Mouse (Mus musculus) central nervous system, embryonic 11.5 days (tissue): ENCODE measurements around the gene Ngef. TPM values are rescaled to one million over a fixed set of nuclear protein-coding genes. Genes with fewer than 3 reads are reported as not detected.

Source experiments
- polyA plus RNA-seq: library from polyadenylated mRNA; depleted of rRNA; stranded (reverse); fragments of >200 nt; gene quantifications from 2 replicates; pipeline ENCODE4 v1.2.3, GENCODE M21; 2012; rRNA removed

Ngef gene
- polyA plus RNA-seq = 1.4 and 2.5 TPM in 2 replicates

DNA sequence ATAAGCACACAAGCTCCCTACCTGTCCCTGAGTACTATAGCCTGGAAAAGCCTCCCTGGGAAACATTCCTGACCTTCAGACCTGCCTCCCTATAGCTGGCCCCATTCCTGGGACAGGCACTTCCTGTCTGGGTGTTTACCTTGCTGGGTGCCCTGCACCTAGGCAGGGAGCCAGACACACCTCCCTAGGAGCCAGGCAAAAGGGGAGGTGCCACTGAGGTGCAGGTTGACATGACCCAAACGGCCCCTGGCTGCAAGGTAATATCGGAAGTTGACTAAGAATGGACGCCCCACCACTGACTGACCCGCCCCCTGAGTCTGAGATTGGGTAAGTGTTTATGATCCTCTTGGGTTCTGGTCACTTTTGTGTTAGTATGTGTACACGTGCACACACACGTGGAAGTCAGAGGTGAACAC, at the start of gene Ngef:
Ngef (minus strand) TSS at position 71 of the 416 bp plus-strand sequence.

DNA sequence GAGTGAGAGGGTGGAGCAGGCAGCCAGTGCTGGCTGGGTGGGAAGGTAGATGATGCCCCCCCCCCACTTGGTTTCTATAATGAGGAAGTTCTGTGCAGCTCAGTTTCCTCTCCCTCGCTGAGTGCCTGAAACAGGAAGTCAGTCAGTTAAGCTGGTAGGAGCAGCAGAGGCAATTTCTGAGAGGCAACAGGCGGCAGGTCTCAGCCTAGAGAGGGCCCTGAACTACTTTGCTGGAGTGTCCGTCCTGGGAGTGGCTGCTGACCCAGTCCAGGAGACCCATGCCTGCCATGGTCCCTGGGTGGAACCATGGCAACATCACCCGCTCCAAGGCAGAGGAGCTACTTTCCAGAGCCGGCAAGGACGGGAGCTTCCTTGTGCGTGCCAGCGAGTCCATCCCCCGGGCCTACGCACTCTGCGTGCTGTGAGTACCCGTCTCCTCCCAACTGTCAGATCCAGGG, 46.6 kb upstream of the Ngef start, which contains the start of gene Inpp5d:
Inpp5d (plus strand) TSS at position 102 of the 458 bp plus-strand sequence.

DNA sequence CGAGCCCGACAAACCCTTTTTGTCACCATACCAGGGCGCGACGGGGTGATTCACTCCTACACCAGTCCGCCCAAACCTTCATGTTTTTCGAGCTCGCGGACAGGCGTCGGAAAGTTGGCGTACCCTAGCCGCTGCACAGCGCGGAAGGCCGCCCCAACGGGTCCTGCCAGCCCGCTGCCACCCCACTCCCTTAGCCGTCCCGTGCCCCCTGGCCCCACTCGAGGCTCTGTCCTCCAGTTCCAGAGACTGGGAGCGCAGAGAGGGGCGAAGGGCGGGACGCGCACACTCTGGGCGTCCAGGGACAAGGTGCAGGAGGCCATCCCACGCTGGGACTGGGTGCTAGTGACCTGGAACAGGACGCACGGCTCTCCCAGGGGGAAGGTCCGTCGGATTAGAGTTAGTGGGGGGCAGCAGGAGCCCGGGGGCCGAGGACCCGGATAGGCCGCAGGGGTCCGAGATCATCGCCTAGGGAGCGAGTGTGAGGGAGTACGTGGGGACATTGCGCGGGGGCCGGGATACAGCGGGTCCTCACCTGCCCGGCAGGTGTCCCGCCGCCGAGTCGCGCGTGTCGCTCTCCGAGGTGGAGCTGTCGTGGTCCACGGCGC, 64.0 kb downstream of the Ngef start, which contains the start of gene Neu2:
Neu2 (plus strand) TSS at position 329 of the 605 bp plus-strand sequence.

GRCm38 (mm10) chr1:87469971-87470370, 103.7 kb downstream of the Ngef start, which contains the start of gene Snorc:
Gene Snorc (plus strand): TSS chr1:87470271.

Other genes starting within 250 kb of the Ngef start
- 63.7 and 67.4 TPM in 2 replicates for gene Gigyf2, start 246.9 kb downstream of the Ngef start, polyA plus RNA-seq
- 0.39 and 0.41 TPM in 2 replicates for gene Kcnj13, start 179.1 kb downstream of the Ngef start, polyA plus RNA-seq
- gene Snorc, start 103.6 kb downstream of the Ngef start, polyA plus RNA-seq = not detected in 2 replicates
- gene Neu2, start 64.0 kb downstream of the Ngef start, polyA plus RNA-seq = not detected in 2 replicates
- 3.1 and 4.1 TPM in 2 replicates for gene Inpp5d, start 46.4 kb upstream of the Ngef start, polyA plus RNA-seq
- gene Atg16l1, start 182.0 kb upstream of the Ngef start, polyA plus RNA-seq = 43.3 and 48.7 TPM in 2 replicates
- gene Sag, start 229.8 kb upstream of the Ngef start, polyA plus RNA-seq = 0.94 and 1.2 TPM in 2 replicates